Mouse (Mus musculus) erythroid progenitor cell, adult 5-6 weeks (primary cell): ENCODE measurements around the gene Trappc2l. TPM values are rescaled to one million over a fixed set of nuclear protein-coding genes. Genes with fewer than 3 reads are reported as not detected.
"Not testable (repeated sequence)": the region's sequence is repeated elsewhere in the genome, so short reads cannot be mapped to it uniquely, and the experiment has no call there.

Source experiments
- ATAC-seq: replicated peaks from 2 replicates; pipeline ENCODE4 v1.8.0; 2016; ENCODE audit warnings: moderate number of reproducible peaks, mild to moderate bottlenecking, moderate TSS enrichment, inconsistent platforms; ENCODE audit not compliant: poor library complexity, low FRiP score, severe bottlenecking
- total RNA-seq, 2 experiments: library from RNA; stranded (forward) in 1 of 2; stranded (reverse) in 1 of 2; fragments of 150-400 nt in 1 of 2; fragments of 186-747, 209-891 nt in 1 of 2; gene quantifications; 2 replicates each; pipeline versions ENCODE4 v1.2.3 to v1.2.4; 2015 to 2017; ENCODE audit warnings: low replicate concordance in 2 of 2

Gene Trappc2l
- total RNA-seq, 2 experiments from 2014 or later = 5.9 to 43.2 TPM

GRCm38 (mm10) chr8:122622727-122623126 lies 11.3 kb downstream of the Trappc2l start, which contains the start of gene Pabpn1l:
Gene Pabpn1l, minus strand, starts transcription at chr8:122622739.
- ATAC-seq = no peak

- no peak for ATAC-seq
Observed at GRCm38 (mm10) chr8:122623844-122624642, 12.6 kb downstream of the Trappc2l start.

- ATAC-seq = no peak
Observed at GRCm38 (mm10) chr8:122624653-122625052, 13.2 kb downstream of the Trappc2l start.

- ATAC-seq = no peak
Observed at GRCm38 (mm10) chr8:122625811-122626210, 14.4 kb downstream of the Trappc2l start.

- no peak for ATAC-seq
Observed at GRCm38 (mm10) chr8:122626896-122627295, 15.5 kb downstream of the Trappc2l start.

- no peak for ATAC-seq
Observed at GRCm38 (mm10) chr8:122629388-122629787, 17.9 kb downstream of the Trappc2l start.

GRCm38 (mm10) chr8:122630696-122631095 lies 19.3 kb downstream of the Trappc2l start:
- ATAC-seq = no peak

GRCm38 (mm10) chr8:122632134-122632533 lies 20.7 kb downstream of the Trappc2l start:
- not testable (repeated sequence) for ATAC-seq

GRCm38 (mm10) chr8:122633205-122633604 lies 21.8 kb downstream of the Trappc2l start:
- ATAC-seq = no peak

GRCm38 (mm10) chr8:122635878-122636802 lies 24.7 kb downstream of the Trappc2l start:
- ATAC-seq = peak; percentile 75

- ATAC-seq = 0 out of 2 replicates have a peak, but pooled peaks have one; percentile 4
Observed at GRCm38 (mm10) chr8:122636803-122637175, 25.3 kb downstream of the Trappc2l start.

- ATAC-seq = no peak
Observed at GRCm38 (mm10) chr8:122637230-122637629, 25.8 kb downstream of the Trappc2l start.

- no peak for ATAC-seq
Observed at GRCm38 (mm10) chr8:122638601-122639000, 27.2 kb downstream of the Trappc2l start.

GRCm38 (mm10) chr8:122639521-122640248 lies 28.2 kb downstream of the Trappc2l start:
- no peak for ATAC-seq

- no peak for ATAC-seq
Observed at GRCm38 (mm10) chr8:122640825-122641224, 29.4 kb downstream of the Trappc2l start.

- ATAC-seq = no peak
Observed at GRCm38 (mm10) chr8:122641406-122641805, 30.0 kb downstream of the Trappc2l start.

- ATAC-seq = no peak
Observed at GRCm38 (mm10) chr8:122642071-122642470, 30.6 kb downstream of the Trappc2l start.

- ATAC-seq = no peak
Observed at GRCm38 (mm10) chr8:122644175-122644954, 32.9 kb downstream of the Trappc2l start.

GRCm38 (mm10) chr8:122646337-122646736 lies 34.9 kb downstream of the Trappc2l start:
- ATAC-seq = no peak
